Mouse (Mus musculus): ENCODE measurements at regions not wholly inside any gene's neighbourhood (a gene's known extent, or its start where the extent isn't known, plus 50 kb on each side); places are given as distances from the start of the nearest gene placed in this dataset.

DNA sequence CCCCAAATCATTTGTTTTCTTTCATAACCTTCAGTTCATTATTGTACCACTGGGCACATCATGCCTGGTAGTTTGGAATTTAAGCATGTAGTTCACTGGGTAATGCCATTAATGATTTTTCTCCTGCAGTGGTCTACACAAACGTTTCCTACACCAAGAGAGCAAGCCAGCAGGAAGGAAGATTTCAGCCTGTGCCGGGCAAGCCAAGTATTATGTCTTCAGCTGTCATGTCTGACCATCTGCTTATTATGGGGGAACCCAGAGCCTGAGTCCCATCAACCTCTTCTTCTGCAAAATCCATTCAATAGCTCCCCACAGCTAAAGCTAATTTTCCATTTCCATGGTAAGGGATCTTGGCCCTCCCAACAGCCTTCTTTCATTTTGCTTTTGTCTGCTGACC, 75.3 kb upstream of the Adcy1 start:
- TF ChIP-seq EP300 (IDR thresholded peaks at IDR 0.05; ENCODE audit: low read depth) (no peak), CTCF (IDR thresholded peaks at IDR 0.05; ENCODE audit: low read depth) (no peak)

All from liver, postnatal 0 days (tissue).